Mouse (Mus musculus): ENCODE data around the gene Mnx1.

DNA sequence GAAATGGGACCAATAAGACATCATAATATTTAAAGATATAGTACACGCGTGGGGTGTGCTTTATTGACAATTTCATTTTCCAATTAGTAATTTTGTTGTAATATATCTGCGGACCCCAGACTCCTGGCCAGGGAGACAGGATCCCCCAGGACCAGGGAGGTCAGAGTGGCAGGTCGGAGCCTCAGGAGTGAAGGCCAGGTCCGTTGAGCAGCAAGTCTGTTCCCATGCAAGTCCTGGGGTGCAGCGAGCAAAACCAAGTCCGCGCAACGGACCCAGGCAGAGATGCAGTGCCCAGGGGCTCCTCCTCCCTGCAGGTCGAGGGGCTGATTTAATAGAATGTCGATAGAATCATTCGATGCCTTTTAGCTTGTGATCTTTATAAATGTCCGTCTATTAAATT, 9.1 kb upstream of the Mnx1 start:
- TF ChIP-seq MYOD1 (IDR thresholded peaks at IDR 0.05; ENCODE audit: control insufficient read depth, insufficient read length, low read depth) (no peak), CTCF (IDR thresholded peaks at IDR 0.05; ENCODE audit: control insufficient read depth, insufficient read depth, insufficient read length) (no peak), USF1 (IDR thresholded peaks at IDR 0.05; ENCODE audit: low read depth) (no peak), MAX (IDR thresholded peaks at IDR 0.05) (no peak), FOSL1 (IDR thresholded peaks at IDR 0.05; ENCODE audit: insufficient read depth, low read length, poor library complexity, severe bottlenecking) (no peak), CEBPB (IDR thresholded peaks at IDR 0.05; ENCODE audit: low read depth) (no peak)
